Mouse (Mus musculus): ENCODE results near the gene Clybl. TPM values are rescaled to one million over a fixed set of nuclear protein-coding genes. Genes with fewer than 3 reads are reported as not detected.

Gene Clybl
- polyA plus RNA-seq, 1 experiment from 2014 or later: 29.1 TPM

DNA sequence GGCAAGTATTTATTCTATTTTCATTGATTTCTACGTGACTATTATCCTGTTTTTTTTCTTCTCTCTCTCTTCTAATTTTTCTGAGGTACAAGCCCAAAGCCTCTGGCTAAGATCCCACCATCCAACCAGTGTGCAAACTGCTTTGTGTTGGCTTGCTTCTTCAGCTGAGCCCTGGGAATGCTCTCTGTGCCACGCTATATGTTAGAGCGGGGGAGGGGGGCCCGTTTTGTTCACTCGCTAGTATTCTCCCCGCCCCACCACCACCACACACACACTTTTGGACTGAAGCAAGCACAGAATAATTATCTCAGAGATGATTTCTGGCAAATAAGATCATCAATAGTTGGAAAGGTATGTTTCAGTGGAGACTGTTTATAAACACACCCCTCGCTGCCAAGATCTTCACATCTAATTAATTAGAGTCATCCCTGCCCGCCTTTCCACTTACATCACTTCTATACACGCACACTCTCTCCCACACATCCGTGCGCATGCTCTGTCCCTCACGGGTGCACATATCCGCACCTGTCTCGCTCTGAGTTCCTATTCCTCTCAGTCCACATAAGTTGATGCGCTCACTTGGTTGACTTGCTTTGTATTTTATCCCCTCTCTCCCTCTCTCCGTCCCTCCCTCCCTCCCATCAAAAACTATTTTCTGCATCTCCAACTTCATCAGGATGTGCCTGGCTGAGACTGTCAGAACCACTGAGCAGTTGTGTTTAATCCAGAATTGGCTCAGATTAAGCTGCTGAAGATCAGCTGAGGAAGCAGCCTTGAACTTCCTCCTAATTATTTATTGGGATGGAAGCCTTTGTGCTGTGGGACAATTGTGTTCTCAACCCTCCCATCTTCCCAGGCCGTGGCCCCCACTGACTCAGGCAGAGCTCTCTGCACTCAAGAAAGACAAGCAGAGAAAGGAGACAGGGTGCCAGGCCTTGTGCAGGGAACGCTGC is 163.0 kb downstream of the Clybl start:
- no peaks in the 10 kb centered on the region for H3K4me1 ChIP-seq (ENCODE audit: control insufficient read depth, insufficient read depth, low read length)
- no peak overlapping the region for H3K4me3 ChIP-seq (ENCODE audit: low read depth, low read length)
- no peaks in the 10 kb centered on the region for H3K9me3 ChIP-seq (replicated peaks; ENCODE audit: control insufficient read depth, low read length)
- no peak for ATAC-seq (replicated peaks; ENCODE audit: insufficient number of reproducible peaks, low FRiP score, low TSS enrichment, low read depth)
- WGBS: 73% methylated on average over 18 of the region's 18 CpGs
- no peak overlapping the region for H3K27ac ChIP-seq (replicated peaks; ENCODE audit: low read depth, low read length)
- H3K27me3 ChIP-seq (ENCODE audit: control insufficient read depth, insufficient read depth, low read length): no peaks in the 10 kb centered on the region
- no peak overlapping the region for H3K4me2 ChIP-seq (ENCODE audit: low read depth, low read length)
- DNase-seq (ENCODE audit: low spot score): no peak
- H3K9ac ChIP-seq (replicated peaks; ENCODE audit: low read length): no peak overlapping the region
- no peaks in the 10 kb centered on the region for H3K36me3 ChIP-seq (replicated peaks; ENCODE audit: control insufficient read depth, insufficient read depth, low read depth, low read length)

DNA sequence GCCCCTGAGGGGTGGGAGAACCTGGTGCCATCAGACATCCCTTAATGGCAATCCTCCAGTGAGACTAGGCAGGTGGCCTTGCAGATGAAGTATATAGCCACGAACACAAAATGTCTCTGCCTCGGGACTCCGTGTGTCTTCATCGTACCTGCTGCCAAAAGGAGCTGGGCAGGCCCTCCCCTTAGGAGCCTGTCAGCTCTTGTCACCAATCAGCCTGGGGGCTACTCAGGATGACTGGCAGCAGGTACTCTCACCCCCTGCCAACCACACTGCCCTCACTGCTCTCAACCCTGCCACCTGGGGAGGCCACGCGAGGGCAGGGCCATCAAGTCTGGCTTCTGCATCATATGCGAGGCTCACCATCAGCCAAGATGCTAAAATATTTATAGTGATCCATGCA is 166.6 kb downstream of the Clybl start:
- WGBS: 79% methylated on average over 7 of the region's 7 CpGs
- ATAC-seq (replicated peaks; ENCODE audit: insufficient number of reproducible peaks, low FRiP score, low TSS enrichment, low read depth): no peak; the same call in 1 of the 2 replicates
- no peak overlapping the region for H3K27ac ChIP-seq (replicated peaks; ENCODE audit: low read depth, low read length)

DNA sequence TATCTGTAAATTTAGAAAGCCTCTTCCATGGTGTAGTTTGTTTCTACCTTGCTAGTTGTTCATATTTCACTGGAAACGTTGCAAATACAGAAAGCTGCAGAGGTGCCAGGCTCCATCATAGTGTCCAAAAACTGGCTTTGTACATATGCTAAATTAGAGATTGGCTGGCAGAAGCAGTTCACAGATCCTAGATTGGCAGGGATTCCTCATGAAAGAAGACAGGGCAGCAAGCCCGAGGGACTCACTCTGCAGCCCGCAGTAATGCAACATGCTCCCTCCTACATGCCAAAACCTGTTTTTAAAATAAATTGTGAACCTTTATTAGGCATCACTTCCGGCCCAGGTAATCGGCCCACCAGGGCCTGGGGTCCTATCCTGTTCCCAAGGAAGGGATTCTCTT is 167.8 kb downstream of the Clybl start:
- Histone ChIP-seq H3K27me3 (ENCODE audit: control insufficient read depth, insufficient read depth, low read length) (no peaks in the 10 kb centered on the region), H3K27ac (replicated peaks; ENCODE audit: low read depth, low read length) (no peak overlapping the region), H3K4me2 (ENCODE audit: low read depth, low read length) (no peak overlapping the region), H3K9ac (replicated peaks; ENCODE audit: low read length) (no peak overlapping the region), H3K4me1 (ENCODE audit: control insufficient read depth, insufficient read depth, low read length) (no peaks in the 10 kb centered on the region), H3K36me3 (replicated peaks; ENCODE audit: control insufficient read depth, insufficient read depth, low read depth, low read length) (no peaks in the 10 kb centered on the region), H3K9me3 (replicated peaks; ENCODE audit: control insufficient read depth, low read length) (no peaks in the 10 kb centered on the region), H3K4me3 (ENCODE audit: low read depth, low read length) (no peak overlapping the region)
- DNase-seq (ENCODE audit: low spot score): no peak
- WGBS: 82% methylated on average over 5 of the region's 5 CpGs
- ATAC-seq (replicated peaks; ENCODE audit: insufficient number of reproducible peaks, low FRiP score, low TSS enrichment, low read depth): no peak

More for the DNA sequence above, 166.6 kb downstream of the Clybl start:
- Histone ChIP-seq H3K4me3 (ENCODE audit: low read depth, low read length) (no peak overlapping the region), H3K4me2 (ENCODE audit: low read depth, low read length) (no peak overlapping the region), H3K4me1 (ENCODE audit: control insufficient read depth, insufficient read depth, low read length) (no peaks in the 10 kb centered on the region), H3K27me3 (ENCODE audit: control insufficient read depth, insufficient read depth, low read length) (no peaks in the 10 kb centered on the region), H3K9me3 (replicated peaks; ENCODE audit: control insufficient read depth, low read length) (no peaks in the 10 kb centered on the region), H3K36me3 (replicated peaks; ENCODE audit: control insufficient read depth, insufficient read depth, low read depth, low read length) (no peaks in the 10 kb centered on the region), H3K9ac (replicated peaks; ENCODE audit: low read length) (no peak overlapping the region)
- DNase-seq (ENCODE audit: low spot score): no peak

DNA sequence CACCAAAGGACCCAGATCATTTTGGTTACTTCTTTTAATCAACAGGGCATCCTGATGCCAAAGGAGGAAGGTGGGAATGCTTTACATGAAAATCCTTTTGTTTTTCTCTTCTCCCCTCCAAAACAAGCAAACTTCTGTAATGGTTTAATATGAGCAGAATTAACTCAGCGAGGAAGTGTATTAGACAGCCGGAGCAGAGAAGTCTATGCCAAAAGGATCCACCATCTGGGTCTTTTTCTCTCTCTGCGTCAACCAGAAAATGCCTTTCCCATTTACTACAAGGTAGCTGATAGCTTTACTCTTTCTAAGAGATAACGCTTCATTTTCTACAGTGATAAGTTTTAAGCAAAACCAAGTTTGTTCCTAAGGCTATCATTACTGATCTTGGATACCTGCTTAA is 168.3 kb downstream of the Clybl start:
- no peak overlapping the region for H3K9ac ChIP-seq (replicated peaks; ENCODE audit: low read length)

DNA sequence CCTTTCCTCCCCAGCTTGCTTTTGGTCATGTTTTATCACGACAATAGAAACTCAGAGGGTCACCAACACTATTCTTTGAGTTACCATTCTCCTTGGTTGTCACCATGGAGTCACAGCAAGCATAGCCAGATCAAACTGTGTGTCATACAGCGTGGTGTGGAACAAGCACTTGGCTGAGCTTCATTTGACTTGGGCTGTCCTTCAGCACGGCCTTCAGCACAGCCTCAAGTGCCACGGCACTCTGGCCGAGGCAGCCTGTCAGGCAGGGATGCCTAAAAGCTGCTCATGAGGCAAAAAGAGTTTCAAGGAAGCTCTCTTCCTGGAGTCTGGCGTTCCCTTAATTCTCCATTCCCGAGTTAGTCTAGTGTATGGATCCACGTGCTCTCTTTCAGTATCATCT is 169.3 kb downstream of the Clybl start:
- whole genome bisulfite sequencing: 85% methylated on average over 8 of the region's 8 CpGs
- Histone ChIP-seq H3K4me1 (ENCODE audit: control insufficient read depth, insufficient read depth, low read length) (no peaks in the 10 kb centered on the region), H3K9me3 (replicated peaks; ENCODE audit: control insufficient read depth, low read length) (no peaks in the 10 kb centered on the region), H3K36me3 (replicated peaks; ENCODE audit: control insufficient read depth, insufficient read depth, low read depth, low read length) (no peaks in the 10 kb centered on the region), H3K27me3 (ENCODE audit: control insufficient read depth, insufficient read depth, low read length) (no peaks in the 10 kb centered on the region), H3K27ac (replicated peaks; ENCODE audit: low read depth, low read length) (no peak overlapping the region), H3K9ac (replicated peaks; ENCODE audit: low read length) (no peak overlapping the region), H3K4me2 (ENCODE audit: low read depth, low read length) (no peak overlapping the region), H3K4me3 (ENCODE audit: low read depth, low read length) (no peak overlapping the region)
- no peak for ATAC-seq (replicated peaks; ENCODE audit: insufficient number of reproducible peaks, low FRiP score, low TSS enrichment, low read depth)
- no peak for DNase-seq (ENCODE audit: low spot score)

More for the DNA sequence above, 168.3 kb downstream of the Clybl start:
- Histone ChIP-seq H3K4me3 (ENCODE audit: low read depth, low read length) (no peak overlapping the region), H3K4me2 (ENCODE audit: low read depth, low read length) (no peak overlapping the region), H3K27ac (replicated peaks; ENCODE audit: low read depth, low read length) (no peak overlapping the region), H3K27me3 (ENCODE audit: control insufficient read depth, insufficient read depth, low read length) (no peaks in the 10 kb centered on the region), H3K4me1 (ENCODE audit: control insufficient read depth, insufficient read depth, low read length) (no peaks in the 10 kb centered on the region), H3K36me3 (replicated peaks; ENCODE audit: control insufficient read depth, insufficient read depth, low read depth, low read length) (no peaks in the 10 kb centered on the region), H3K9me3 (replicated peaks; ENCODE audit: control insufficient read depth, low read length) (no peaks in the 10 kb centered on the region)
- ATAC-seq (replicated peaks; ENCODE audit: insufficient number of reproducible peaks, low FRiP score, low TSS enrichment, low read depth): no peak
- WGBS: 90% methylated on average over 4 of the region's 4 CpGs
- DNase-seq (ENCODE audit: low spot score): no peak

DNA sequence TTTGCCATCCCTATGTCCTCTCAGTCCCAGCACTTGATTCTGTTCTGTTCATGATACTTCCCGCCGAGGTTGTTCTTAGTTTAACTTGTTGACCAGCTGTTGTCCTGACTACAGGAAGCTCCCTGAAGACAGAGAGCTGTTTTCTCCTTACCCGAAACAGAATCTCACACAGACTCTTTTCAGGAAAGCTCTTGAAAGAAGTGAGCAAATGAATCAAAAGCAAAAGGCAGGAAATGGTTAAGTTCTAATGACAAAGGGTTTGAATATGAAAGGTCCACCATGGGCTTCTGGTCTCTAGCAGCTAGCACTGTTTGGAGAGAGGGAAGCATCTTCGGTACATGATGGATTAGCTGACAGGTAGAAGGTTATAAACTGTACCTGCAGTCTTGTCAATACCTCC is 175.8 kb downstream of the Clybl start:
- no peak overlapping the region for H3K4me2 ChIP-seq (ENCODE audit: low read depth, low read length)
- H3K4me1 ChIP-seq (ENCODE audit: control insufficient read depth, insufficient read depth, low read length): no peaks in the 10 kb centered on the region
- H3K27ac ChIP-seq (replicated peaks; ENCODE audit: low read depth, low read length): no peak overlapping the region
- 85% methylated on average over 4 of the region's 4 CpGs for WGBS
- DNase-seq (ENCODE audit: low spot score) (no peak), ATAC-seq (replicated peaks; ENCODE audit: insufficient number of reproducible peaks, low FRiP score, low TSS enrichment, low read depth) (no peak)
- H3K36me3 ChIP-seq (replicated peaks; ENCODE audit: control insufficient read depth, insufficient read depth, low read depth, low read length): no peaks in the 10 kb centered on the region
- no peaks in the 10 kb centered on the region for H3K9me3 ChIP-seq (replicated peaks; ENCODE audit: control insufficient read depth, low read length)
- H3K9ac ChIP-seq (replicated peaks; ENCODE audit: low read length): no peak overlapping the region
- H3K4me3 ChIP-seq (ENCODE audit: low read depth, low read length): no peak overlapping the region
- H3K27me3 ChIP-seq (ENCODE audit: control insufficient read depth, insufficient read depth, low read length): no peaks in the 10 kb centered on the region

DNA sequence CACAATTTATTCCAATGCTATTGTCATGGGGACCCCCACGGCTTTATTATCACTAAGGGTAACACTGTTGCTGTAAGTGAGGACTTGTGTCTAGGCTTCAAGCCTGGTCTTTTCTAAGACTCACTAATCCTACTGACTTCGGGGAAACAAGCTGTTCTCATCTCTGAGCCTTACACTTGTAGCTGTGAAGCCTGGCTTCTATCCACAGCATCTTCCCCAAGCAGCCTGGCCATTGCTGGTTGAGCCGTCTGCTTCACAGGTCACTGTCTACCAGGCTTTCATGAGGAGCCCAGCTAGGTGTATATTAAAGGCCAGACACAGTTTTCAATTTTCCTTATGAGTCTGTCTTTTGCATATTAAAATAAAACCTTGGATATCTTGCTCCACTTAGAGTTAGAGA is 177.1 kb downstream of the Clybl start:
- Histone ChIP-seq H3K27me3 (ENCODE audit: control insufficient read depth, insufficient read depth, low read length) (no peaks in the 10 kb centered on the region), H3K4me2 (ENCODE audit: low read depth, low read length) (no peak overlapping the region), H3K4me3 (ENCODE audit: low read depth, low read length) (no peak overlapping the region), H3K4me1 (ENCODE audit: control insufficient read depth, insufficient read depth, low read length) (no peaks in the 10 kb centered on the region), H3K9me3 (replicated peaks; ENCODE audit: control insufficient read depth, low read length) (no peaks in the 10 kb centered on the region), H3K27ac (replicated peaks; ENCODE audit: low read depth, low read length) (no peak overlapping the region), H3K9ac (replicated peaks; ENCODE audit: low read length) (no peak overlapping the region), H3K36me3 (replicated peaks; ENCODE audit: control insufficient read depth, insufficient read depth, low read depth, low read length) (no peaks in the 10 kb centered on the region)
- DNase-seq (ENCODE audit: low spot score) (no peak), ATAC-seq (replicated peaks; ENCODE audit: insufficient number of reproducible peaks, low FRiP score, low TSS enrichment, low read depth) (no peak)
- 82% methylated on average over 3 of the region's 3 CpGs for WGBS

DNA sequence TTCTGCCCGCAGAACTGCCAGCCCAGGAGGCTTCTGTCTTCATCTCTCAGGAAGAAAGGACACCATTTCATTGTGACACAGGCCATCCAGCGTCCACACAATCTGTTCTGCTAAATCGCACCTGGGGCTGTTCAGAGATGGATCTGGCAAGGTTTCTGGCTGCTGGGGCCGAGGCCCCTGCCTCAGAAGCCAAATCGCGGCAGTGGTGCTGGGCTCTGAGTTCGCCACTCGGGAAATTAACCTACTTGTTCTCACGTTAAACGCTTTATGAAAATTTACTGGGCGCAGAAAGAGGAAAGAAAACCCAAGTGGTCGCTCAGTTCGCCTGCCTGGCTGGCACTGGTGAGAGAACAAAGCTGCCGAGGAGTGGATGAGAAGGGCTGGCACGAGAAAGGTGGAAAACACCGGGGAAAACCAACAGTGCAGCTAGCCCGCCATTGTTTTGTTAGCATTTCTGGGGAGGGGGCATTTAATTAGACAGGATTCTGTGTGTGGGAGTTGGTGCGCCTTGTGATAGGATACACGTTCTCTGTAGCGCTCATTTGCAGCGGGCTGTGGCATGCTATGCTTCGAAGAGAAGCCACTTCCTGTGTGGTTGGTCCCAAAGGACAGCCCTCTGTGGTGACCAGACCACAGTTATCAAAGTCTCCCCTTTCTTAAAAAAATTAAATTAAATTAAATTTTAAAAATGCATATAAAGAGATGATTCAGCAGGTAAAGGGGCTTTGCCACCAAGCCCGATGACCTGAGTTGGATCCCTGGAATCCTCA is 177.8 kb downstream of the Clybl start:
- Histone ChIP-seq H3K4me3 (ENCODE audit: low read depth, low read length) (no peak overlapping the region), H3K27me3 (ENCODE audit: control insufficient read depth, insufficient read depth, low read length) (no peaks in the 10 kb centered on the region), H3K36me3 (replicated peaks; ENCODE audit: control insufficient read depth, insufficient read depth, low read depth, low read length) (no peaks in the 10 kb centered on the region), H3K4me2 (ENCODE audit: low read depth, low read length) (no peak overlapping the region), H3K27ac (replicated peaks; ENCODE audit: low read depth, low read length) (no peak overlapping the region), H3K4me1 (ENCODE audit: control insufficient read depth, insufficient read depth, low read length) (no peaks in the 10 kb centered on the region), H3K9me3 (replicated peaks; ENCODE audit: control insufficient read depth, low read length) (no peaks in the 10 kb centered on the region), H3K9ac (replicated peaks; ENCODE audit: low read length) (no peak overlapping the region)
- 82% methylated on average over 23 of the region's 23 CpGs for WGBS
- DNase-seq (ENCODE audit: low spot score) (no peak), ATAC-seq (replicated peaks; ENCODE audit: insufficient number of reproducible peaks, low FRiP score, low TSS enrichment, low read depth) (no peak)

Data from embryonic facial prominence, embryonic 11.5 days (tissue).